Mouse (Mus musculus): ENCODE measurements around the gene Wfdc9.
"Not testable (repeated sequence)": the region's sequence is repeated elsewhere in the genome, so short reads cannot be mapped to it uniquely, and the experiment has no call there.

Gene Wfdc9

GRCm38 (mm10) chr2:164619050-164619449 is 37.3 kb downstream of the Wfdc9 start:
- in situ Hi-C loops (cut with MboI, MseI): loop anchor here (5.0 kb wide), 1 partner anchor 37 kb away; no protein-coding TSS in a partner anchor

- in situ Hi-C loops (cut with MboI, MseI): loop anchor here (5.0 kb wide), 1 partner anchor 33 kb away; no protein-coding TSS in a partner anchor
These were observed 41.0 kb downstream of the Wfdc9 start for GRCm38 (mm10) chr2:164615386-164615785.

GRCm38 (mm10) chr2:164613471-164613870 is 42.9 kb downstream of the Wfdc9 start, which contains the start of the genes Wfdc6b and Wfdc8:
TSS of gene Wfdc6b (plus strand) at chr2:164613522.
TSS of gene Wfdc8 (minus strand) at chr2:164613626.
- in situ Hi-C loops (cut with MboI, MseI): not testable (repeated sequence)

GRCm38 (mm10) chr2:164608781-164609180 is 47.6 kb downstream of the Wfdc9 start:
- in situ Hi-C loops (cut with MboI, MseI): no loop called here

- in situ Hi-C loops (cut with MboI, MseI): no loop called here
These were observed 52.0 kb downstream of the Wfdc9 start for GRCm38 (mm10) chr2:164604411-164604810.

GRCm38 (mm10) chr2:164603482-164603881 is 52.9 kb downstream of the Wfdc9 start:
- in situ Hi-C loops (cut with MboI, MseI): no loop called here

GRCm38 (mm10) chr2:164600179-164600578 is 56.2 kb downstream of the Wfdc9 start:
- in situ Hi-C loops (cut with MboI, MseI): no loop called here
